Mouse (Mus musculus) B cell, adult 2 months (primary cell): ENCODE data around the gene Cse1l.
A peak's percentile ranks its signal among the peaks of the same experiment; 100 is the strongest.

ENCODE experiments used
- DNase-seq, 2 experiments: peaks; one replicate each; pipeline ENCODE4 v3.0.0; 2022

Gene Cse1l

GRCm38 (mm10) chr2:166903719-166904282, 2.0 kb upstream of the Cse1l start:
- DNase-seq, result peak; percentile 32 to 34

- peak; percentile 31 to 32 for DNase-seq
Measured at GRCm38 (mm10) chr2:166906523-166907182, 813 bp downstream of the Cse1l start.

DNA sequence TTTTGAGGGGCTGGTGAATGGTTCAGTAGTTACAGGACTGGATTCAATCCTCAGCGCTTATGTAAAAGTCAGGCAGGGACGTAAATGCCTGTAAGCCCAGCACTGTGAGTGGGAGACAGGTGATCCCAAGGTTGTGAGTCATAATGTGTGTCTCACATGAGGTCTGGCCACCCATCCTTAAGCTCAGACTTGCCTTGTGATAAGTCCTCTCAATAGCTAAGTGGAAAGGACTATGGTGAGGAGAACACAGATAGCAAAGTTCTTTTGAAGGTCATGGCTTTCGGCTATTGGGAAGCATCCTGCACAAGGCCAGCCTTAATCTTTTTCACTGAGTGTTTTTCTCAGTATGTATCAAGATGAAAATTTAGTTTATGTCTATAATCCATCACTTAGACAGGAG, 3.9 kb downstream of the Cse1l start:
- DNase-seq, result no peak

- DNase-seq, result no peak
Measured at GRCm38 (mm10) chr2:166910536-166910935, 4.7 kb downstream of the Cse1l start.

DNA sequence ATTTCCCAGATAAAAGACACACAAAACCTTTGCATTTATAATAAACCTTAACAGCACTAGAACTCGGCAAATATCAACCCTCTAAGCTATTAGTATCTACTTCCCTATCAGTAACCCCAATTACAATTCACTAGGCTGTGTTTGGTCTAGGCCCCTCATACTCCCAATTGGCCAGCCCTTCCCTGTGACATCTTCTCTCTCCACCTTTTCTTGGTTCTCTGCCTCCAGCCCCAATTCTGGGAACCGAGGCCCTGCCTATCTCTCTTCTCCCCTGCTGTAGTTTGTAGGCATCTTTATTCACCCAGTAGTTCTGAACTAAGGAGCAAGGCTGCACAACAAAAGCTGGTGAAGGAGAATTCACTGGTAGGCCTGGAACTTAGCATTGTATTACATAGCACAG, 18.1 kb downstream of the Cse1l start:
- no peak for DNase-seq

DNA sequence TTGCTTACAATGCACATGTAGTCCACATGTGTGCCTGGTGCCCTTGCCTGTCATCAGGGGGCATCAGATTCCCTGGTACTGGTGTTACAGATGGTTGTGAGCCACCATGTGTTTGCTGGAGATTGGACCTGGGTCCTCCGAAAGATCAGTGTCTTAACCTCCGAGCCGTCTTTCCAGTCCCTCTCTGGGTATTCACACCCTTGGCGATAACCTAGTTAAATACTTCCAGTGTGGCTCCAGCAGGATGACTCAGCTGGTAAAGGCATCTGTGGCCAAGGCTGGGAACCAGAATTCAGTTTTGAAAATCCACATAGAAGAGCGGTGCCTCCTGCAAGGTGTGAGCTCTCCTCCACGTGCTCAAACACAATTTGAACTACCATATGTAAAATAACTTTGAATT, 28.1 kb downstream of the Cse1l start:
- no peak for DNase-seq

GRCm38 (mm10) chr2:166934416-166934815, 28.6 kb downstream of the Cse1l start:
- DNase-seq, result no peak

DNA sequence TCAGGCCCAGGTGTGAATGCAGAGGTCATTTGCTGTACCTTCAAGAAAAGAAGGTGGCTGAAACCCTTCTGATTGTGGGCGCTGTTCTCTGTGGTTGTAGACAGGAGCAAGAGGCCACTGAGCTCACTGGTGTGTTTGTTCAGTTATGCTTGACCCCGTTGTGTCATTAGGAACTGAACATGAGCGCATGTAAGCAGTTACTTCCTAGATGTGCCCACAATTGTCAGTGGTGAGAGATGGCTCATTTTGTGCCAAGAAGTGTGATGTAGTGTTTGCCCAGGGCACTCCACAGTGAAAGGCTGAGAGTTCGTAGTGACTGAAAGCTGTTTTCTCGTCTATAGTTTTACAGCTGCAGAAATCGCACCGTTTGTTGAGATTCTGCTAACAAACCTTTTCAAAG, 29.7 kb downstream of the Cse1l start:
- no peak for DNase-seq

- DNase-seq, result no peak
Measured at GRCm38 (mm10) chr2:166936166-166936565, 30.3 kb downstream of the Cse1l start.

DNA sequence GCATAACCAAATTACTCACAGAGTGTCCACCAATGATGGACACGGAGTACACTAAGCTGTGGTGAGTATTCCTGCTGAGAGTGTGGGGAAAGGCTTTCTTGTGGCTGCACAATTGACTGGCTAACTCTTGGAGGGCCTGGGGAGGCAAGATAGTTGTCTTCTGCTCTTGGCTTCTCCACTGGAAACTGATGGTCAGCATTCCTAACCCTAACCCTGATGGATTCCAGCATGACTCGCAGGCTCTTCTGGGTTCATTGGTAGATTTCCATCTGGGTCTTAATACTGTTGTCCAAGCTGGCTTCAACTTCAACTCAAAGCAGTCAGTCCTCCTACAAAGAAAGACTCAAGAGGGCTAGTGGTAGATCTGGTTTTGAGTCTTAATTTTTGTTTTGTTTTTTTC, 37.3 kb downstream of the Cse1l start:
- DNase-seq, result no peak

DNA sequence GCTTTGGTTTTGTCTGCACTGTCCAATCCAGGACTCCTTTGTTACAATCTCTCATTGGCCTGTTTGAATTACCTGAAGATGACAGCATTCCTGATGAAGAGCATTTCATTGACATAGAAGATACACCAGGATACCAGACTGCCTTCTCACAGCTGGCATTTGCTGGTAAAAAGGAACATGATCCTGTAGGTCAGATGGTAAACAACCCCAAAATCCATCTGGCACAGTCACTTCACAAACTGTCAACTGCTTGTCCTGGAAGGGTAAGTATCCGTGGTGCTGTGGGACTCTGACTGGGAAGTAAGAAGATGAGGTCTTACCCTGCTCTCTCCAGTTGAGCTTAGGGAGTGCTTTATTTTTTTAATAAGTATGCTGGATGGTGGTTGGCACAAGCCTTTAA, 38.5 kb downstream of the Cse1l start:
- DNase-seq, result no peak

- peak; percentile 15 to 24 for DNase-seq
Measured at GRCm38 (mm10) chr2:166945456-166945855, 39.6 kb downstream of the Cse1l start.

- DNase-seq, result no peak
Measured at GRCm38 (mm10) chr2:166948246-166948645, 42.4 kb downstream of the Cse1l start.

DNA sequence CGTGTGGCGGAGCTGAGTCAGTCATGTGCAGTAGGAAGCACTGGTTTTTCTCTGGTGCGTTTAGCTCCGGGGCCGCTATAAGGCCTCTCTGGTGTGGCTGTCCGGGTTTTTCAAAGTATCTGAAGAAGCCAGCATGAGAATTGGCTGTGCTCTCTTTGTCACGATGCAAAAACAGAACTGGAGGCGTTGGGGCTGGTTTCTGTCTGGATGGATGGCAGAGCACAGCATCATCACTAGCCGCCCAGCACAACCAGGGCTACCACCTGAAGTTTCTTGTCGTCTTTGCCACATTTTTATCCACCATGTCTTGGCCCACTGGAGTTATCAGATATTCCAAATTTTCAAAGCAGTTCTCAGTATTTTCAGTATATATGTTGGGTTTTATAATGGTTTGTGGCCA, 43.1 kb downstream of the Cse1l start:
- no peak for DNase-seq

DNA sequence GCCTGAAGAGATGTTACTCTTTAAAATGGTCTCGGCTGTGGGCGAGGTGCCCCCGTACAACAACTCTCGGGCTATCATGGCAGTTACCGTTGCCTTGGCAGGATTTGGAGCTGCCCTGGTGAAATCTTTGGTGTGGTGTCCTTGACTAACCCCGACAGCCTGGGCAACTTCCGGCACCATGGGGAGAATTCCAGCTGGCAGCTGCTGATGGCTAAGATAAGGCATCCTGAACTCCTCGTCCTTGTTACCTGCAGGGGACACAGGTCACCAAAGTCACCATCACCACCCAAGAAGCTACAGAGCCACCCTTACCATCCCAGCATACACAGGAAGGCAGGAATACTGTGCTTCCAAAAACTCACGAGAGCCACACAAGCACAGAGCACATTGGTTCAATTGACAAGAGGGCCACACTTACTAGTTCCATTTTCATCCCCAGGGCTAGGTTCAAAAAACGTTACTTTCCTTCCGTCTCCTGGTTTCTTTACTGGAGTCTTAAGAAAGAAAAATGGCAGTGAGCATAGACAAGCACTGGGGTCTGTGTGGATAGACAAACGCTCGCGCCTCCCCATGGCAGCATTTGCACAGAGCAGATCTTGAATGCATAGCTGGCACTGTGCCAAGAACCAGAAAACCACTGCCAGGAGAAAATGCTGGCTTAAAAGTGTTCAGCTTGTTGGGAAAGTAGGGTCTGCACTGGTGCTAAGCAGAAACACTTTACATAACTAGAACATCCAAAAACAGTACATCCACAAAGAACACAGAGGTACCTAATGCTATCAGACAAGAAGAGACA, 45.2 kb downstream of the Cse1l start:
- DNase-seq, result no peak

DNA sequence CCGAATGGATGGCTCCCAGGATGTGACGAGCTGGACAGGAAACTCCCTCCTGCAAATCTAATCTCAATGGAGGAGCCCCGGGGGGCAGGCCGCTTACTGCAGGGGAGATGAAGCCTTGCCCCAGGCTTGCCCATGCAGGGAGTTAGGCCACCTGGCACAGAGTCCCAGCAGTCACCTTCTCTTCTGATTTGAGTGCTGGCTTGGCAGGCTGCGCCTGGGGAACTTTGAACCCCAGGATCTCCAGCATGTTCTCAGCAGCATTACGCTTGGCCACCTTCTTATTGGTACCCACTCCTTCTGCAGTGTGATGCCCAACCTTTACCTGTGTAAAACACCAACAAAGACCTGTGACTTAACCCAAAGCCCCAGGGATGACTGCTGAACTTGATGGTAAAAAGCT, 46.3 kb downstream of the Cse1l start:
- DNase-seq, result no peak

DNA sequence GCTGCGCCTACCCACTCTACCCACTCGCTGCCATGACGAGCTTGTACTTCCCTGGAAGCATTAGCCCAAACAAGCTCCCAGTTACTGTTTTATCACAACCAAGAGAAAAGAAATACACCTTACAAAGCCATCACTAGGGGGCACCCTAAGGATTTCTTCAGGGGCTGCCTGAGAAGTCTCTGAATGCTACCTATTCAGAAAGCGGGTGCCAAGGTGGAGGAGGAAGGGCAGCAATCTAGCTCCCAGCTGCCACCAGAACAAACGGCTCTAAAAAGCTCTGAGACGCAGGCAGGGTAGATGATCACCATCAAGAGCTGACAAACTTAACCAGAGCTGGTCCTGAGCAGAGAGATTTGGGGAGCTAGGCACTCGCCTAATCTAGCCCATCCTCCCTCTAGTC, 51.0 kb downstream of the Cse1l start:
- DNase-seq, result peak; percentile 76 to 81

GRCm38 (mm10) chr2:166960648-166961330, 54.9 kb downstream of the Cse1l start:
- DNase-seq, result no peak

GRCm38 (mm10) chr2:166963257-166963656, 57.4 kb downstream of the Cse1l start:
- DNase-seq, result no peak

GRCm38 (mm10) chr2:166964773-166965172, 58.9 kb downstream of the Cse1l start:
- no peak for DNase-seq

DNA sequence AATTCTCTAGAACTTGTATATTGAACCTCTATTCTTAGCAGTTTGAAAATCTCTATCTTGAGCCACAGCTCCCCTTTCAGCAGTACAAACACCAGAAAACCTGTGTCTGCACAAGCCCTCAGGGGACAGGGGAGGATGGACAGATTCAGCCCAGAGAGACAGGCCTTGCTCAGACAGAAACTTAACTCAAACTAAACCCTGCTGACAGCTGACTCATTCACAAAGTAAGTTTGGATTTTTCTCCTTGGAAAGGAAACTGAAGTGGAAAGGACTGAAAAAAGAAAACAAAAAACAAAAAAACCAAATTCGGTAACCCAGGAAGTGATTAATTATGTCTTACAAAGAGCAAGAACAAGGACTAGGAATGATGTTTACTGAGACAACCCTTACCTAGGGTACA, 67.3 kb downstream of the Cse1l start:
- no peak for DNase-seq

GRCm38 (mm10) chr2:166974177-166974872, 68.5 kb downstream of the Cse1l start:
- peak; percentile 23 to 24 for DNase-seq

- DNase-seq, result peak; percentile 19 to 24
Measured at GRCm38 (mm10) chr2:166976356-166976755, 70.5 kb downstream of the Cse1l start.
